Mouse (Mus musculus) duodenum, adult 2 months (tissue): ENCODE data around the gene Crlf1. TPM values are rescaled to one million over a fixed set of nuclear protein-coding genes. Genes with fewer than 3 reads are reported as not detected.

Experiments used
- polyA plus RNA-seq: library from polyadenylated mRNA; depleted of rRNA; stranded (reverse); fragments of >200 nt; gene quantifications from 2 replicates; pipeline ENCODE4 v1.2.3, GENCODE M21; 2012; ENCODE audit warnings: low replicate concordance; rRNA removed

Gene Crlf1
- 2.7 and 9.8 TPM in 2 replicates for polyA plus RNA-seq

GRCm38 (mm10) chr8:70492664-70493640 lies at the start of gene Crlf1:
Crlf1 (plus strand) TSS chr8:70493158.

GRCm38 (mm10) chr8:70476333-70477268 lies 16.4 kb upstream of the Crlf1 start, which contains the start of gene Klhl26:
Klhl26 (minus strand) TSS chr8:70476968.

GRCm38 (mm10) chr8:70486941-70487520 lies 5.9 kb upstream of the Crlf1 start, which contains the start of gene Tmem59l:
Tmem59l (minus strand) TSS chr8:70487358.

GRCm38 (mm10) chr8:70506328-70507026 lies 13.5 kb downstream of the Crlf1 start, which contains the start of gene Rex1bd:
Rex1bd (minus strand) TSS chr8:70506752.

GRCm38 (mm10) chr8:70510228-70510915 lies 17.4 kb downstream of the Crlf1 start, which contains the start of gene Uba52:
Uba52 (minus strand) TSS chr8:70510801.

GRCm38 (mm10) chr8:70527512-70528181 lies 34.7 kb downstream of the Crlf1 start, which contains the start of the genes Fkbp8 and Kxd1:
Fkbp8 (plus strand) TSS chr8:70527724.
Kxd1 (minus strand) TSS chr8:70527956.

GRCm38 (mm10) chr8:70539077-70539813 lies 46.3 kb downstream of the Crlf1 start, which contains the start of gene Ell:
Ell (plus strand) TSS chr8:70539457.

Other genes with a start within 250 kb of the Crlf1 start
- gene Homer3, start 210.3 kb upstream of the Crlf1 start, polyA plus RNA-seq: 6.9 and 10.9 TPM in 2 replicates
- gene Ddx49, start 190.7 kb upstream of the Crlf1 start, polyA plus RNA-seq: 54.8 and 59.0 TPM in 2 replicates
- gene Cope, start 190.6 kb upstream of the Crlf1 start, polyA plus RNA-seq: 554 and 704 TPM in 2 replicates
- 0.33 and 1.1 TPM in 2 replicates for gene Cers1, start 177.4 kb upstream of the Crlf1 start, polyA plus RNA-seq
- gene Gdf1, start 163.3 kb upstream of the Crlf1 start, polyA plus RNA-seq: 0.98 and 0.99 TPM in 2 replicates
- gene Upf1, start 139.9 kb upstream of the Crlf1 start, polyA plus RNA-seq: 32.7 and 38.5 TPM in 2 replicates
- 0.12 and 0.51 TPM in 2 replicates for gene Comp, start 119.6 kb upstream of the Crlf1 start, polyA plus RNA-seq
- gene Crtc1, start 53.6 kb upstream of the Crlf1 start, polyA plus RNA-seq: 12.2 and 17.8 TPM in 2 replicates
- 22.5 and 31.2 TPM in 2 replicates for gene Klhl26, start 16.2 kb upstream of the Crlf1 start, polyA plus RNA-seq
- gene Tmem59l, start 5.8 kb upstream of the Crlf1 start, polyA plus RNA-seq: 2.5 TPM in 2 replicates
- 137 and 190 TPM in 2 replicates for gene Rex1bd, start 13.6 kb downstream of the Crlf1 start, polyA plus RNA-seq
- gene Uba52, start 17.6 kb downstream of the Crlf1 start, polyA plus RNA-seq: 1,130 and 1,246 TPM in 2 replicates
- gene Fkbp8, start 34.6 kb downstream of the Crlf1 start, polyA plus RNA-seq: 325 and 545 TPM in 2 replicates
- 64.0 and 85.0 TPM in 2 replicates for gene Kxd1, start 34.8 kb downstream of the Crlf1 start, polyA plus RNA-seq
- 25.2 and 37.0 TPM in 2 replicates for gene Ell, start 46.3 kb downstream of the Crlf1 start, polyA plus RNA-seq
- 89.0 and 112 TPM in 2 replicates for gene Isyna1, start 101.2 kb downstream of the Crlf1 start, polyA plus RNA-seq
- gene Ssbp4, start 115.7 kb downstream of the Crlf1 start, polyA plus RNA-seq: 192 and 205 TPM in 2 replicates
- gene Lrrc25, start 123.0 kb downstream of the Crlf1 start, polyA plus RNA-seq: 5.9 and 12.7 TPM in 2 replicates
- 7.2 and 7.6 TPM in 2 replicates for gene Gdf15, start 139.3 kb downstream of the Crlf1 start, polyA plus RNA-seq
- gene Pgpep1, start 167.2 kb downstream of the Crlf1 start, polyA plus RNA-seq: 53.9 and 98.0 TPM in 2 replicates
- 82.4 and 136 TPM in 2 replicates for gene Lsm4, start 180.1 kb downstream of the Crlf1 start, polyA plus RNA-seq
- 654 and 1,953 TPM in 2 replicates for gene Jund, start 205.8 kb downstream of the Crlf1 start, polyA plus RNA-seq
- 0.01 and 0.06 TPM in 2 replicates for gene Iqcn, start 210.3 kb downstream of the Crlf1 start, polyA plus RNA-seq
- 39.9 and 50.2 TPM in 2 replicates for gene Gm3336, start 225.4 kb downstream of the Crlf1 start, polyA plus RNA-seq
- 5.2 and 15.1 TPM in 2 replicates for gene Pde4c, start 230.6 kb downstream of the Crlf1 start, polyA plus RNA-seq